Mouse (Mus musculus): ENCODE measurements around the gene Kank1.

GRCm38 (mm10) chr19:25340630-25341620 is 104.2 kb downstream of the Kank1 start:
- TF ChIP-seq TAL1 (IDR thresholded peaks at IDR 0.05; ENCODE audit: low read length) (no peak), GATA1 (IDR thresholded peaks at IDR 0.05; ENCODE audit: low read length) (no peak)
